Mouse (Mus musculus): ENCODE data around the gene Sf3a2. TPM values are rescaled to one million over a fixed set of nuclear protein-coding genes. Genes with fewer than 3 reads are reported as not detected.

The Sf3a2 gene
- total and polyA plus RNA-seq, 2 experiments: 6.7 to 17.8 TPM

DNA sequence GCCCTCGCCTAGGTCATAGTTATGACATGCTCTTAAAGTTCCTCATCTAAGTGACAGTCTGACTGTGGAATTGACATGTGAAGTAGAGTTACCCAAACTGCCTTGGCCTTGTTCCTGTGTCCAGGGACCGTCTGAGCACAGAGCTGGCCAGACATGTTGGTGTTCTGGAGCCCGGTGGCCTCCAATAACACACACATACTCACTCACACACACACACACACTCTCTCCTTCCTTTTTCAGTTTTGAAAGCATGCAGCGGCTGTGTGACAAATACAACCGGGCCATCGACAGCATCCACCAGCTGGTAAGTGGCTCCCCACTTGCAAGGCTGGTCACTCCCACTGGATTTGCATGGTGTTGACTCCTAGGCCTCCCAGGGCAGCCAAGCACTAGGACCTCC is 29.6 kb upstream of the Sf3a2 start:
- DNase-seq (ENCODE audit: extremely low read depth, low read depth, low spot score): no peak
- Histone ChIP-seq H3K9ac (ENCODE audit: low read depth, low read length) (no peak overlapping the region), H3K4me1 (ENCODE audit: control insufficient read depth, insufficient read depth, low read length) (peaks cover 28% of the 10 kb centered on the region), H3K79me2 (ENCODE audit: control insufficient read depth, insufficient read depth, low read length) (peaks cover 13% of the 10 kb centered on the region; the same call in 1 of the 2 replicates), H3K4me3 (ENCODE audit: insufficient read depth, low read depth, low read length) (no peak overlapping the region), H3K27ac (replicated peaks; ENCODE audit: insufficient read depth, low read depth, low read length) (no peak overlapping the region), H3K27me3 (ENCODE audit: control insufficient read depth, insufficient read depth, low read length) (no peaks in the 10 kb centered on the region), H3K36me3 (ENCODE audit: control insufficient read depth, insufficient read depth, low read length) (peaks cover 20% of the 10 kb centered on the region)
- TF ChIP-seq CTCF (IDR thresholded peaks at IDR 0.05; ENCODE audit: low read depth, low read length): no peak
- TF ChIP-seq POLR2A (IDR thresholded peaks at IDR 0.05; ENCODE audit: extremely low read depth, insufficient read depth, low read length): no peak
- WGBS: 86% methylated on average over 6 of the region's 6 CpGs

DNA sequence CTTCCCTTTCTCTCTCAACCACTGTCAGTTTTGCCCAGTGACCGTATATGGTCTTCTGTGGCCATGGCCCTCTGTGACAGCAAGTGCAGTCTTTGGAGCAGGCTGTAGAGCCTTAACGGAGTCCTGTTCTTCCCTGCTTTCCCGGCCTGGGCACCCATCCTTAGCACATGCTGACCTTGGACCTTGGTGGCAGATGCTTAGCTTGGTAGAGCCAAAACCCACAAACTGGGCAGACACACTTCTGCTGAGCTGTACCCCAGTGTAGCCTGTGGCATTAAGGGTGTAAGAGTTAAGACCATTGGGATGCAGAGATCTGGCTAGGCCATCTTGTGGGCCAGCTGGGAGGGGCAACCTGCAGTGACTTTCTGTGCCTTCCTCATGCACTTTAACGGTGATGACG is 24.2 kb upstream of the Sf3a2 start:
- DNase-seq (ENCODE audit: extremely low read depth, low read depth, low spot score): peak; percentile 68
- Histone ChIP-seq H3K4me1 (ENCODE audit: control insufficient read depth, insufficient read depth, low read length) (peaks cover 11% of the 10 kb centered on the region), H3K27ac (replicated peaks; ENCODE audit: insufficient read depth, low read depth, low read length) (peak overlapping the region; percentile 16; the same call in 1 of the 2 replicates), H3K9ac (ENCODE audit: low read depth, low read length) (no peak overlapping the region), H3K36me3 (ENCODE audit: control insufficient read depth, insufficient read depth, low read length) (peaks cover 19% of the 10 kb centered on the region), H3K4me3 (ENCODE audit: insufficient read depth, low read depth, low read length) (no peak overlapping the region), H3K79me2 (ENCODE audit: control insufficient read depth, insufficient read depth, low read length) (no peaks in the 10 kb centered on the region; the same call in 1 of the 2 replicates), H3K27me3 (ENCODE audit: control insufficient read depth, insufficient read depth, low read length) (no peaks in the 10 kb centered on the region)
- TF ChIP-seq CTCF (IDR thresholded peaks at IDR 0.05; ENCODE audit: low read depth, low read length) (no peak), POLR2A (IDR thresholded peaks at IDR 0.05; ENCODE audit: extremely low read depth, insufficient read depth, low read length) (no peak)
- 54% methylated on average over 5 of the region's 5 CpGs for WGBS

DNA sequence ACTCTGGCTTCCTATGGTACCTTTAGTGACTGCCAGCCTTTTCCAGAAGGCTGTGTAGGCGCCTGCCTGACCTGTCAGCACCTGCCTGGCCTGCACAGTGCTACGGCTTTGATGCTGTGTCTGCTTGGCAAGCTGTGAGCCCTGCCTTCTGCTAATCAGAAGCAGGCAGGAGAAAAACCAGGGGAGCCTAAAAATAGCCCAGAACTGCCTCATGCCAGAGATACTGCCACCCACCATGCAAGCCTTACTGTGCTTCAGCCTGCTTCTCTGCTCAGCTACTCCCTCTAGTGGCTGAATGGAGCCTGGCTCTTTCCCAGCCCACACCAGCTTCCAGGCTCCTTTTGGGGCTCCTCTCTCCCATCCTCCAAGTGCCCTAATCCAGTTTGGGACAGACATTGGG is 23.4 kb upstream of the Sf3a2 start:
- H3K4me3 ChIP-seq (ENCODE audit: insufficient read depth, low read depth, low read length): no peak overlapping the region
- H3K9ac ChIP-seq (ENCODE audit: low read depth, low read length): no peak overlapping the region
- peak; percentile 45 for DNase-seq (ENCODE audit: extremely low read depth, low read depth, low spot score)
- H3K27me3 ChIP-seq (ENCODE audit: control insufficient read depth, insufficient read depth, low read length): no peaks in the 10 kb centered on the region
- peaks cover 21% of the 10 kb centered on the region for H3K36me3 ChIP-seq (ENCODE audit: control insufficient read depth, insufficient read depth, low read length)
- WGBS: 41% methylated on average over 2 of the region's 2 CpGs
- H3K79me2 ChIP-seq (ENCODE audit: control insufficient read depth, insufficient read depth, low read length): no peaks in the 10 kb centered on the region; the same call in 1 of the 2 replicates
- peaks cover 11% of the 10 kb centered on the region for H3K4me1 ChIP-seq (ENCODE audit: control insufficient read depth, insufficient read depth, low read length)
- peak; percentile 91 for TF ChIP-seq CTCF (IDR thresholded peaks at IDR 0.05; ENCODE audit: low read depth, low read length)
- no peak for TF ChIP-seq POLR2A (IDR thresholded peaks at IDR 0.05; ENCODE audit: extremely low read depth, insufficient read depth, low read length)
- no peak overlapping the region for H3K27ac ChIP-seq (replicated peaks; ENCODE audit: insufficient read depth, low read depth, low read length)

DNA sequence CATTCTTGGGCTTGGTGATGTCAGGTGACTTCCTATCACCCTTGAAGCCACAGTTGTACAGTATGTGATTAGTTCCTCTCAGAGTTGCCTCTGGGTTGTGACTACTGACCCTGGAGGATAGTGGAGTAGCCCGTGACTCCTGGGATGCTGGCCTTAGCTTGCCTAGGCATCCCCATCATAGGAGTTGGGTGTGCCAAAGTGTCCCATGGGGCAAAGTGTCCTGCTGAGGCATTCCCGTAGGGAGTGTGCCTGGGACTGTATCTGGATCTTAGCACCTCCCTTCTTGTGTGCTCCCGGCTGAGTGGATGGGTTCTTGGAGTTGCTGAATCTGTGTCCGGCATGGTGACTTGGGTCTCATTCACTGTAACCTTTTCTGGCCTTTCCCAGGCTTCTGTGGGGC is 23.0 kb upstream of the Sf3a2 start:
- no peak for TF ChIP-seq CTCF (IDR thresholded peaks at IDR 0.05; ENCODE audit: low read depth, low read length)
- TF ChIP-seq POLR2A (IDR thresholded peaks at IDR 0.05; ENCODE audit: extremely low read depth, insufficient read depth, low read length): no peak

DNA sequence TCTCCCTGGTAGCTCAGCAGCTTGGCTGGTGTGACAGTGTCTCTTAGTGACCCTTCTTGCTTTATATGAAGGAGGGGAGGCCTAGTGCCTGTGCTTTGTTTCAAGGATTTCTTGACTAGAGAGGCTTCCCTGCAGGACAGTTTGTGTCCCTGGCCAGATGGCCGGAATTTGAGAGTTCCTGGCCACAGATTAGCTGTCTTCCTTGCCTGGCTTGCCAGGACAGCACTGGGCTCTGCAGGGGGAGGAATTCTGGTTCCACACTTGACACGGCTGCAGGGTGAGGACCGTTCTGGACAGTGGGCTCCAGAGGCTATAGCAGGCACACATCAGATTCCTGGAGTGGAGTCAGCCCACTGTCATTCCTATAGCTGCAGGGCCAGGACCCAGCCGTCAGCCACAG is 22.3 kb upstream of the Sf3a2 start:
- Histone ChIP-seq H3K36me3 (ENCODE audit: control insufficient read depth, insufficient read depth, low read length) (peaks cover 27% of the 10 kb centered on the region; the same call in 1 of the 2 replicates), H3K9ac (ENCODE audit: low read depth, low read length) (no peak overlapping the region), H3K27me3 (ENCODE audit: control insufficient read depth, insufficient read depth, low read length) (no peaks in the 10 kb centered on the region), H3K4me3 (ENCODE audit: insufficient read depth, low read depth, low read length) (no peak overlapping the region), H3K27ac (replicated peaks; ENCODE audit: insufficient read depth, low read depth, low read length) (no peak overlapping the region), H3K79me2 (ENCODE audit: control insufficient read depth, insufficient read depth, low read length) (no peaks in the 10 kb centered on the region; the same call in 1 of the 2 replicates), H3K4me1 (ENCODE audit: control insufficient read depth, insufficient read depth, low read length) (peaks cover 11% of the 10 kb centered on the region)
- TF ChIP-seq POLR2A (IDR thresholded peaks at IDR 0.05; ENCODE audit: extremely low read depth, insufficient read depth, low read length) (no peak), CTCF (IDR thresholded peaks at IDR 0.05; ENCODE audit: low read depth, low read length) (no peak)
- 95% methylated on average over 4 of the region's 4 CpGs for WGBS
- DNase-seq (ENCODE audit: extremely low read depth, low read depth, low spot score): no peak

More for the DNA sequence above, 23.0 kb upstream of the Sf3a2 start:
- Histone ChIP-seq H3K27me3 (ENCODE audit: control insufficient read depth, insufficient read depth, low read length) (no peaks in the 10 kb centered on the region), H3K36me3 (ENCODE audit: control insufficient read depth, insufficient read depth, low read length) (peaks cover 20% of the 10 kb centered on the region; the same call in 1 of the 2 replicates), H3K79me2 (ENCODE audit: control insufficient read depth, insufficient read depth, low read length) (no peaks in the 10 kb centered on the region; the same call in 1 of the 2 replicates), H3K4me3 (ENCODE audit: insufficient read depth, low read depth, low read length) (no peak overlapping the region), H3K4me1 (ENCODE audit: control insufficient read depth, insufficient read depth, low read length) (peaks cover 11% of the 10 kb centered on the region), H3K27ac (replicated peaks; ENCODE audit: insufficient read depth, low read depth, low read length) (no peak overlapping the region), H3K9ac (ENCODE audit: low read depth, low read length) (no peak overlapping the region)
- DNase-seq (ENCODE audit: extremely low read depth, low read depth, low spot score): no peak
- WGBS: 85% methylated on average over 4 of the region's 4 CpGs

DNA sequence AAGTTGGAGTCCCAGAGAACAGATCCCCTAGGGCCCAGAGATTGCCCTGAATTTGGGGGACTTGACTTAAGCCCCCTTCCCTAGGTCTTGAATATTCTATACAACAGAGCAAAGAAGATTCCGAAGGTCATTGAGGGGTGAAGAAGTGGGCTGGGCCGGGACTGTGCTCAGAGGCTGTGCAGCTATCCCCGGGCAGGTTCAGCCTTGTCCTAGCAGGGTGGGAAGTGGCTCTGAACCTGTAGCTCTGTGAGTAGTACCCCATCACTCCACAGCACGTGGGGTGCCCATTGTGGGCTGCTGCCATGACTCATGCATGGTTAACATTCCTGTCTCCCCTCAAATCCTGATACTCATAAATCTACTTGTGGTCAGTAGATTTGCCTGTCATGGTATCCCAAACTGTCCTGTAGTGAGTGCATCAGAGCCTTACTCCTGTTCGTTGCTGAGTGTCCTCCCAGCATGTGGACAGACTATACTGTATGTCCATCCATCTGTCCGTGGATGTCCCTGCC is 21.6 kb upstream of the Sf3a2 start:
- no peak overlapping the region for H3K27ac ChIP-seq (replicated peaks; ENCODE audit: insufficient read depth, low read depth, low read length)
- DNase-seq (ENCODE audit: extremely low read depth, low read depth, low spot score): no peak
- no peak overlapping the region for H3K4me3 ChIP-seq (ENCODE audit: insufficient read depth, low read depth, low read length)
- H3K36me3 ChIP-seq (ENCODE audit: control insufficient read depth, insufficient read depth, low read length): peaks cover 23% of the 10 kb centered on the region; the same call in 1 of the 2 replicates
- 93% methylated on average over 6 of the region's 6 CpGs for WGBS
- no peaks in the 10 kb centered on the region; the same call in 1 of the 2 replicates for H3K79me2 ChIP-seq (ENCODE audit: control insufficient read depth, insufficient read depth, low read length)
- TF ChIP-seq POLR2A (IDR thresholded peaks at IDR 0.05; ENCODE audit: extremely low read depth, insufficient read depth, low read length) (no peak), CTCF (IDR thresholded peaks at IDR 0.05; ENCODE audit: low read depth, low read length) (no peak)
- H3K9ac ChIP-seq (ENCODE audit: low read depth, low read length): no peak overlapping the region
- no peaks in the 10 kb centered on the region for H3K27me3 ChIP-seq (ENCODE audit: control insufficient read depth, insufficient read depth, low read length)
- peaks cover 11% of the 10 kb centered on the region for H3K4me1 ChIP-seq (ENCODE audit: control insufficient read depth, insufficient read depth, low read length)
